Mouse (Mus musculus) spleen, postnatal 36 days (tissue): ENCODE data around the gene Tmcc3.

Experiments
- DNase-seq, 2 experiments: peaks; one replicate each; pipeline ENCODE4 v3.0.0; 2022; ENCODE audit warnings: low spot score in 2 of 2, mixed read lengths in 1 of 2

The Tmcc3 gene

GRCm38 (mm10) chr10:94415950-94416844 lies 104.4 kb downstream of the Tmcc3 start:
- DNase-seq, result no peak

- DNase-seq, result no peak
Measured at GRCm38 (mm10) chr10:94417643-94418042, 105.9 kb downstream of the Tmcc3 start.

GRCm38 (mm10) chr10:94426000-94426920 lies 114.5 kb downstream of the Tmcc3 start:
- peak; percentile 76 to 78 for DNase-seq

GRCm38 (mm10) chr10:94426921-94427270 lies 115.1 kb downstream of the Tmcc3 start:
- no peak for DNase-seq

GRCm38 (mm10) chr10:94428186-94428942 lies 116.6 kb downstream of the Tmcc3 start:
- no peak for DNase-seq

- DNase-seq, result no peak
Measured at GRCm38 (mm10) chr10:94430566-94430965, 118.8 kb downstream of the Tmcc3 start.

- DNase-seq, result no peak
Measured at GRCm38 (mm10) chr10:94432933-94433332, 121.2 kb downstream of the Tmcc3 start.

GRCm38 (mm10) chr10:94433901-94434300 lies 122.2 kb downstream of the Tmcc3 start:
- no peak for DNase-seq

GRCm38 (mm10) chr10:94442725-94443124 lies 131.0 kb downstream of the Tmcc3 start:
- no peak for DNase-seq

GRCm38 (mm10) chr10:94443453-94443852 lies 131.7 kb downstream of the Tmcc3 start:
- DNase-seq, result no peak

- no peak for DNase-seq
Measured at GRCm38 (mm10) chr10:94445192-94445591, 133.4 kb downstream of the Tmcc3 start.

GRCm38 (mm10) chr10:94446379-94447008 lies 134.7 kb downstream of the Tmcc3 start:
- DNase-seq, result no peak

- no peak for DNase-seq
Measured at GRCm38 (mm10) chr10:94449676-94450075, 137.9 kb downstream of the Tmcc3 start.

GRCm38 (mm10) chr10:94450781-94451180 lies 139.0 kb downstream of the Tmcc3 start:
- DNase-seq, result no peak

GRCm38 (mm10) chr10:94457454-94457853 lies 145.7 kb downstream of the Tmcc3 start:
- no peak for DNase-seq

- DNase-seq, result no peak
Measured at GRCm38 (mm10) chr10:94458690-94459089, 146.9 kb downstream of the Tmcc3 start.

- DNase-seq, result no peak
Measured at GRCm38 (mm10) chr10:94461378-94461777, 149.6 kb downstream of the Tmcc3 start.

GRCm38 (mm10) chr10:94461871-94462270 lies 150.1 kb downstream of the Tmcc3 start:
- DNase-seq, result no peak

GRCm38 (mm10) chr10:94462386-94463064 lies 150.8 kb downstream of the Tmcc3 start:
- peak; percentile 17 to 23 for DNase-seq

- no peak for DNase-seq
Measured at GRCm38 (mm10) chr10:94463410-94463809, 151.7 kb downstream of the Tmcc3 start.

- no peak for DNase-seq
Measured at GRCm38 (mm10) chr10:94465646-94466045, 153.9 kb downstream of the Tmcc3 start.
